Mouse (Mus musculus): ENCODE measurements around the gene Farp1.

DNA sequence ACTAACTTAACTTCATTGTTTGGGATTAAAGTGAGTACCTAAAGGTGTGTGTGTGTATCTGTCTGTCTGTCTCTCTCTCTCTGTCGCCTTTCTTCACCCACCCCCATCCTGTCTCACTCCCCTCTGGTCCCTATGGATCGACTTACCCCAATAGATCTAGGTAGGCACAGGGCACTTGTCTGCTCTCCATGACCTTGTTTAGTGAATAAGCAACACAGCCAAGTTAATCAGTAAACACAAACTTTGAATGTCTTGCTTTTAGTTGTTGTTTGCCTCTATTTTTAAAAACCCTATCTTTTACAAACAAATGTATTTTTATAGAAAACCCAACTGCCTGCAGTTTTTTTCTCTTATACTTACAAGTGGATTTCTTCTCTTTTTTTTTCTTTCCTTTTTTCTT is 123.6 kb downstream of the Farp1 start:
- no peak for TF ChIP-seq CTCF (IDR thresholded peaks at IDR 0.05; ENCODE audit: control insufficient read depth, insufficient read depth, insufficient read length)
- no peak for TF ChIP-seq MYOD1 (IDR thresholded peaks at IDR 0.05; ENCODE audit: control insufficient read depth, insufficient read length, low read depth)
- no peak for TF ChIP-seq USF1 (IDR thresholded peaks at IDR 0.05; ENCODE audit: low read depth)
- no peak for TF ChIP-seq MAX (IDR thresholded peaks at IDR 0.05)
- no peak for TF ChIP-seq MYOG (IDR thresholded peaks at IDR 0.05; ENCODE audit: control insufficient read depth, extremely low read depth, insufficient read length)
- TF ChIP-seq CEBPB (IDR thresholded peaks at IDR 0.05; ENCODE audit: low read depth), result no peak
- no peak for TF ChIP-seq FOSL1 (IDR thresholded peaks at IDR 0.05; ENCODE audit: insufficient read depth, low read length, poor library complexity, severe bottlenecking)
